Mouse (Mus musculus) midbrain, embryonic 13.5 days (tissue): ENCODE data around the gene Fbxl13. TPM values are rescaled to one million over a fixed set of nuclear protein-coding genes. Genes with fewer than 3 reads are reported as not detected.

Experiments
- ATAC-seq: fragments of 200-750 bp; cut with Nextera tagmentation; 2 replicates; pipeline ENCODE4 v1.8.0; 2017; ENCODE audit warnings: mild to moderate bottlenecking, moderate TSS enrichment, moderate library complexity
- H3K27ac ChIP-seq: fragments of 300-500 bp; sonication (generic); 2 replicates; pipeline ENCODE4 v1.5.1; 2015; ENCODE audit warnings: inconsistent platforms, mild to moderate bottlenecking, moderate library complexity
- H3K27me3 ChIP-seq: fragments of 300-500 bp; sonication (generic); 2 replicates; pipeline ENCODE4 v1.6.1; 2015; ENCODE audit warnings: mild to moderate bottlenecking, inconsistent platforms
- H3K36me3 ChIP-seq: fragments of 300-500 bp; sonication (generic); 2 replicates; pipeline ENCODE4 v1.6.1; 2015; ENCODE audit warnings: mild to moderate bottlenecking, inconsistent platforms
- H3K4me1 ChIP-seq: fragments of 300-500 bp; sonication (generic); replicated peaks from 2 replicates; pipeline ENCODE4 v1.6.1; 2015; ENCODE audit warnings: inconsistent platforms
- H3K4me2 ChIP-seq: fragments of 300-500 bp; sonication (generic); replicated peaks from 2 replicates; pipeline ENCODE4 v1.6.1; 2015; ENCODE audit warnings: moderate library complexity, mild to moderate bottlenecking, inconsistent platforms
- H3K4me3 ChIP-seq: fragments of 300-500 bp; sonication (generic); replicated peaks from 2 replicates; pipeline ENCODE4 v1.5.1; 2015; ENCODE audit warnings: mild to moderate bottlenecking, inconsistent platforms
- H3K9ac ChIP-seq: fragments of 300-500 bp; sonication (generic); replicated peaks from 2 replicates; pipeline ENCODE4 v1.6.1; 2015; ENCODE audit warnings: mild to moderate bottlenecking, inconsistent platforms
- H3K9me3 ChIP-seq: fragments of 300-500 bp; sonication (generic); 2 replicates; pipeline ENCODE4 v1.6.1; 2016; ENCODE audit warnings: mild to moderate bottlenecking, inconsistent platforms
- WGBS: fragments of 180-500 bp; shearing (Covaris S2); methylation state at CpG from one replicate; pipeline ENCODE4 v1.1.7; 2015; 5-methylcytosine and 5-hydroxymethylcytosine counted together
- polyA plus RNA-seq: library from polyadenylated mRNA; unstranded; fragments of >200 nt; fragmentation: Nextera tagmentation; extraction: Ambion mirVana; gene quantifications from 2 replicates; pipeline ENCODE4 v1.2.1, GENCODE M21; 2015

Gene Fbxl13
- polyA plus RNA-seq, 1 experiment from 2014 or later, result 0.30 TPM

DNA sequence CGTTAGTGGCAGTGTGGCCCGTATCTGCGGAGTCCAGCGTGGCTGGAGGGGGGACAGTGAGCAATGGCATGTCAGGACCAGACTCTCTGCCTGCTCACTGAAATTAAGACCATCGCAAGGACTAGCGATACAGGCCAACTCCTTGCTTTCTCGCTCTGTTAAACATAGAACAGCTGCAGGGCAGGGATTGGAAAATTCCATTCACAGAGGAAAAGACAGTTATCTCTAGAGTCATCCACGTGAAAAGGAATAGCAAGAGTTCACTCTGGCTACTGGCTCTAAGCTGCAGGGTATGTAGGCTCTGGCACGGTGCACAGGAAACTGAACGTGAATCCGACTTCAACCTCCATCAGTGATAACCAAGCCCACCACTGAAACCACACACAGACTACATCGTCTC, 29.6 kb upstream of the Fbxl13 start:
- H3K4me3 ChIP-seq, result no peak overlapping the region
- H3K4me1 ChIP-seq, result 0 out of 2 replicates have a peak, but pooled peaks cover 2% of the 10 kb centered on the region
- no peaks in the 10 kb centered on the region for H3K9me3 ChIP-seq
- no peak overlapping the region for H3K4me2 ChIP-seq
- H3K27me3 ChIP-seq, result no peaks in the 10 kb centered on the region
- 85% methylated on average over 12 of the region's 12 CpGs for WGBS
- ATAC-seq, result no peak
- no peak overlapping the region for H3K27ac ChIP-seq
- H3K36me3 ChIP-seq, result peaks cover 34% of the 10 kb centered on the region
- H3K9ac ChIP-seq, result no peak overlapping the region

DNA sequence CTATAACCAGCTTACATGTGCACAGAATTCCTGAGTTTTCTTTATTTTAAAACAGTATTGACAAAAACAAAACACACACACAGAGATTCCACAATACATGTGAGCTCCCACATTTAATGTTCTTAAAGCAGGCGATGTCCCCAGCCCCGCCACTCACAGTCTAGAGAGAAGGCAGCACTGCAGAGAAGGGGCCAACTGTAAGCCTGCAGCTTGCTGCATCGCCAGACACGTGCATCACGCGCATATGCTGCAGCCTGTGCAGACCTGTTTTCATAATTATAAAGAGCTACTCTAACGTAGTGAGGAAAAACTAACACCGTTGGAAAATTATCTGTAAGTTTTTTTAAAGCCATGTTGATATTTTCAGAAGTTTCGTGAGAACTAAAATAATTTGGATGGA, 28.3 kb upstream of the Fbxl13 start:
- H3K4me1 ChIP-seq, result 0 out of 2 replicates have a peak, but pooled peaks cover 2% of the 10 kb centered on the region
- ATAC-seq, result no peak
- peaks cover 31% of the 10 kb centered on the region for H3K36me3 ChIP-seq
- H3K27ac ChIP-seq, result no peak overlapping the region
- H3K4me2 ChIP-seq, result no peak overlapping the region
- no peak overlapping the region for H3K9ac ChIP-seq
- H3K4me3 ChIP-seq, result no peak overlapping the region
- H3K27me3 ChIP-seq, result no peaks in the 10 kb centered on the region
- WGBS, result 84% methylated on average over 9 of the region's 9 CpGs
- no peaks in the 10 kb centered on the region for H3K9me3 ChIP-seq

- Histone ChIP-seq H3K27me3 (no peaks in the 10 kb centered on the region), H3K9me3 (no peaks in the 10 kb centered on the region), H3K27ac (no peak overlapping the region), H3K4me2 (no peak overlapping the region), H3K4me3 (no peak overlapping the region), H3K9ac (no peak overlapping the region), H3K4me1 (0 out of 2 replicates have a peak, but pooled peaks cover 2% of the 10 kb centered on the region), H3K36me3 (peaks cover 29% of the 10 kb centered on the region)
- ATAC-seq, result 0 out of 2 replicates have a peak, but pooled peaks have one; percentile 40
- 68% methylated on average over 23 of the region's 23 CpGs for WGBS
Measured at GRCm38 (mm10) chr5:21672812-21673635, 27.6 kb upstream of the Fbxl13 start.

DNA sequence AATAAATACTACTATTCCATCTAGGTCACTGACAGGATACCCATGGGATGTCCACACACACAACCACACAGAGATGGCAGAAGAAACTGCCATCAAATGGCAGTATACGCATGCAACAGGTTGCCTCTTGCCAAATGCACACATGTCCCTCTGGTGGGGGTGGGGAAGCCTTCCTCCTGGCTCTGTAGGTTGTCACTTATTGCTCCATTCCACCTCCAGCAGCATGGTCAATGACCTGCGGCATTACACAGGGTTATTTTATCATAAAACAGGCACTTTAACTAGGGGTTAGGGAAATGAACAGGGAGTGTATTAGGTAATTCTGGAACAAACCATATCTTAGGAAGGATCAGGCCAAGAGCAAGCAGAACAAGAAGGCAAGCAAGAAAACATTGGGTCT, 23.9 kb upstream of the Fbxl13 start:
- H3K9ac ChIP-seq, result no peak overlapping the region
- no peak for ATAC-seq
- H3K27ac ChIP-seq, result no peak overlapping the region
- 95% methylated on average over 2 of the region's 2 CpGs for WGBS
- H3K27me3 ChIP-seq, result no peaks in the 10 kb centered on the region
- H3K4me1 ChIP-seq, result peaks cover 11% of the 10 kb centered on the region; the same call in 1 of the 2 replicates
- no peak overlapping the region for H3K4me2 ChIP-seq
- H3K36me3 ChIP-seq, result peaks cover 7% of the 10 kb centered on the region
- H3K9me3 ChIP-seq, result no peaks in the 10 kb centered on the region
- no peak overlapping the region for H3K4me3 ChIP-seq

- no peak for ATAC-seq
- Histone ChIP-seq H3K27ac (no peak overlapping the region), H3K4me3 (no peak overlapping the region), H3K4me1 (peaks cover 8% of the 10 kb centered on the region; the same call in 1 of the 2 replicates), H3K9me3 (no peaks in the 10 kb centered on the region), H3K4me2 (no peak overlapping the region), H3K36me3 (peaks cover 22% of the 10 kb centered on the region), H3K9ac (no peak overlapping the region), H3K27me3 (no peaks in the 10 kb centered on the region)
- WGBS, result 54% methylated on average over 8 of the region's 8 CpGs
Measured at GRCm38 (mm10) chr5:21667191-21668137, 22.0 kb upstream of the Fbxl13 start.

DNA sequence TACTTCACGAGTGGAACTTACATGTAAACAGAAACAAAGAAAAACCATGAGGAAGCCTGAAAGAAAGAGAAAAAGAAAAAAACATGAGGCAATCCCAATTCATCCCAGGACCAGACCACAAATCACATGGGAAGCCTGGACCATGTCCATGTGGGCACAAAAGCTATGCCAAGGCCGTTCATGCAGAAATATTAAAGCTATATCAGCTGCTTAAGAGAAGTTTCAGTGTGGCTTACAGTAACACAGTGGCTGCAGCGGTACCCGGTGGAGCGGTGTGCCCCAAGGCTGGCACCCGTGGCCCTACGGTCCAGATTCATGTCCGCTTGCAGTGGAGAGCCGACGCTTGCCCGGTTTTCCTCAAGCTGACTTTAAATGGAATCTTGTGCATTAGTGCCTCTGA, 17.6 kb upstream of the Fbxl13 start:
- Histone ChIP-seq H3K27ac (no peak overlapping the region), H3K4me3 (no peak overlapping the region), H3K36me3 (peaks cover 60% of the 10 kb centered on the region), H3K9ac (no peak overlapping the region), H3K4me2 (no peak overlapping the region), H3K4me1 (peaks cover 12% of the 10 kb centered on the region), H3K9me3 (no peaks in the 10 kb centered on the region), H3K27me3 (no peaks in the 10 kb centered on the region)
- ATAC-seq, result 0 out of 2 replicates have a peak, but pooled peaks have one; percentile 21
- 97% methylated on average over 11 of the region's 11 CpGs for WGBS

DNA sequence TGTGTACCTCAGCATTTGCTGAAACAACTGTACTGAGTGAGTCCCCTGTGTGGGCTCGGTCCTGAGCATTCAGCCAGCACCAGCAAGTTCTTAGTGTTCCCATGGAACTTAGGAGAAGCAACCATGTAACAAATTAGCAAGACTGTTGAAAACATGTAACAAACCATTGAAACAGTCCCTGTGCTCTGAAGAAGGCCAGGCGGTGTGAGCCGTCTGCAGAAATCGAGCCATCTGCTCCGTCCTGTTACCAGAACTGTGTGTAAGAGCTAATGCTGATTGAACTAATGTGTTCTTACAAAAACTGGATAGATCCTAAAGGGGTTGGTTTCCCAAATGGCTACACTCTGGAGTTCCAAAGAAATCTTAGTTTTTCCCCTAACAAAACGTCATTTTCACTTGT, 15.4 kb upstream of the Fbxl13 start:
- Histone ChIP-seq H3K4me1 (peaks cover 4% of the 10 kb centered on the region), H3K9ac (no peak overlapping the region), H3K4me2 (no peak overlapping the region), H3K27ac (no peak overlapping the region), H3K4me3 (no peak overlapping the region), H3K9me3 (no peaks in the 10 kb centered on the region), H3K27me3 (no peaks in the 10 kb centered on the region), H3K36me3 (peaks cover 74% of the 10 kb centered on the region)
- no peak for ATAC-seq
- WGBS, result 87% methylated on average over 6 of the region's 6 CpGs

DNA sequence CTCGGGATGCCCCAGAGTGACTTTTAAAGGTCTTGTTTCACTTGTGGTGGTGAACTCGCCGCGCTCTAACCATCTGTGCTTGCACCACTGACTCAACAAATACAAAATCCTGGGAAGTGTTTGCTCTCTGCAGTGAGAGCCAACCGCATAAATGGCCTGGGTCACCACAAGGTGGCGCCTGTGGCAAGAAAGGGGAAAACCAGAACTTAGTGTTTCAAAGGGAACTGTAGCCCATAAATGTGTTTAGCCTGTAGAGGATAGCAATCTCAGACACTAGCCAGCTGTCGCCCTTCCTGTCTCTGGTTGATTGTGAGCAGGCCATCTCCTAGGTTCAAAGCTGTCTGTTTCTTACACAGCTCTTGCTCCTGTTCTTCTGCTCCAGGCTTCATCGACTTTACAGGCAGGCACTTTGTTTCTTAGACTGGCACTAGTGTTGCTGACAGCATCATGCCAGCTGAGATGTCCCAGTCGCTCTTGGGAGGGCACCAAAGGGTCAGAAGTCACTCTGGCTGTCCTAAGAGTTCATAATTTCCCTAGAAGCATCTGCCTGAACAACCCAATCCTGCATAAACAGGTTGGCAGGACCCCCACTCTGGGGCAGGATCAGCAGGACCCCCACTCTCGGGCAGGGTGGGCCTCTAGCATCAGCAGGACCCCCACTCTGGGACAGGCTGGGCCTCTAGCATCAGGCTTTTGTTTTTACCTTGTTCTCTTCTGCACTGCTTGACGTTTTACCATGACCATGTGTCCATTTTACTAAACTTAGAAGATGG, 13.4 kb upstream of the Fbxl13 start:
- Histone ChIP-seq H3K4me1 (peaks cover 4% of the 10 kb centered on the region), H3K4me2 (no peak overlapping the region), H3K9me3 (no peaks in the 10 kb centered on the region), H3K9ac (no peak overlapping the region), H3K4me3 (no peak overlapping the region), H3K27ac (no peak overlapping the region), H3K36me3 (peaks cover 76% of the 10 kb centered on the region), H3K27me3 (no peaks in the 10 kb centered on the region)
- peak; percentile 68 for ATAC-seq
- 52% methylated on average over 11 of the region's 11 CpGs for WGBS

- Histone ChIP-seq H3K4me2 (no peak overlapping the region), H3K4me3 (no peak overlapping the region), H3K36me3 (peaks cover 76% of the 10 kb centered on the region), H3K9me3 (no peaks in the 10 kb centered on the region), H3K27ac (no peak overlapping the region), H3K9ac (no peak overlapping the region), H3K27me3 (no peaks in the 10 kb centered on the region), H3K4me1 (peaks cover 4% of the 10 kb centered on the region)
- no peak for ATAC-seq
- 90% methylated on average over 6 of the region's 6 CpGs for WGBS
Measured at GRCm38 (mm10) chr5:21658038-21658437, 12.6 kb upstream of the Fbxl13 start.

GRCm38 (mm10) chr5:21656912-21657311, 11.5 kb upstream of the Fbxl13 start:
- no peak overlapping the region for H3K9ac ChIP-seq
- H3K4me2 ChIP-seq, result no peak overlapping the region
- no peaks in the 10 kb centered on the region for H3K9me3 ChIP-seq
- peaks cover 4% of the 10 kb centered on the region for H3K4me1 ChIP-seq
- no peak overlapping the region for H3K4me3 ChIP-seq
- ATAC-seq, result no peak
- 94% methylated on average over 9 of the region's 9 CpGs for WGBS
- peaks cover 79% of the 10 kb centered on the region for H3K36me3 ChIP-seq
- H3K27ac ChIP-seq, result no peak overlapping the region
- H3K27me3 ChIP-seq, result no peaks in the 10 kb centered on the region

GRCm38 (mm10) chr5:21651885-21652612, 6.6 kb upstream of the Fbxl13 start:
- peaks cover 70% of the 10 kb centered on the region for H3K36me3 ChIP-seq
- H3K9ac ChIP-seq, result no peak overlapping the region
- no peak overlapping the region for H3K27ac ChIP-seq
- ATAC-seq, result no peak
- WGBS, result 92% methylated on average over 7 of the region's 7 CpGs
- peaks cover 10% of the 10 kb centered on the region for H3K4me1 ChIP-seq
- H3K9me3 ChIP-seq, result no peaks in the 10 kb centered on the region
- H3K4me3 ChIP-seq, result no peak overlapping the region
- H3K4me2 ChIP-seq, result no peak overlapping the region
- H3K27me3 ChIP-seq, result no peaks in the 10 kb centered on the region
